Mouse (Mus musculus): Measurements from ENCODE around the gene Ccdc188. TPM values are rescaled to one million over a fixed set of nuclear protein-coding genes. Genes with fewer than 3 reads are reported as not detected.
"Not testable (repeated sequence)": the region's sequence is repeated elsewhere in the genome, so short reads cannot be mapped to it uniquely, and the experiment has no call there.

Ccdc188 gene
- total and polyA plus RNA-seq, 3 experiments, result not detected

GRCm38 (mm10) chr16:18186798-18187197 is 30.9 kb upstream of the Ccdc188 start:
- Histone ChIP-seq H3K9me3 (replicated peaks) (no peaks in the 10 kb centered on the region), H3K27me3 (ENCODE audit: insufficient read depth, low read length) (peaks cover 27% of the 10 kb centered on the region), H3K36me3 (replicated peaks) (no peaks in the 10 kb centered on the region), H3K4me1 (ENCODE audit: insufficient read depth, low read depth, low read length) (no peaks in the 10 kb centered on the region), H3K4me3 (ENCODE audit: low read depth, low read length) (no peak overlapping the region)
- ATAC-seq (ENCODE audit: extremely low read depth, insufficient number of reproducible peaks, low FRiP score, poor library complexity, severe bottlenecking) (no peak), DNase-seq (ENCODE audit: low spot score) (no peak)
- TF ChIP-seq CTCF (IDR thresholded peaks at IDR 0.05; ENCODE audit: low read depth, low read length) (no peak), POLR2AphosphoS5 (IDR thresholded peaks at IDR 0.05; ENCODE audit: insufficient replicate concordance, low read depth, low read length) (no peak), GATA2 (IDR thresholded peaks at IDR 0.05; ENCODE audit: borderline replicate concordance, low read depth, low read length) (no peak), GATA1 (IDR thresholded peaks at IDR 0.05; ENCODE audit: borderline replicate concordance, low read length) (no peak), TAL1 (conservative IDR thresholded peaks at IDR 0.05; ENCODE audit: low read depth, low read length) (no peak)

GRCm38 (mm10) chr16:18187221-18187620 is 30.5 kb upstream of the Ccdc188 start:
- no peak overlapping the region for H3K4me3 ChIP-seq (ENCODE audit: low read depth, low read length)
- H3K36me3 ChIP-seq (replicated peaks), result no peaks in the 10 kb centered on the region
- TF ChIP-seq GATA2 (IDR thresholded peaks at IDR 0.05; ENCODE audit: borderline replicate concordance, low read depth, low read length), result no peak
- no peak for TF ChIP-seq CTCF (IDR thresholded peaks at IDR 0.05; ENCODE audit: low read depth, low read length)
- no peak for TF ChIP-seq GATA1 (IDR thresholded peaks at IDR 0.05; ENCODE audit: borderline replicate concordance, low read length)
- TF ChIP-seq TAL1 (conservative IDR thresholded peaks at IDR 0.05; ENCODE audit: low read depth, low read length), result no peak
- TF ChIP-seq POLR2AphosphoS5 (IDR thresholded peaks at IDR 0.05; ENCODE audit: insufficient replicate concordance, low read depth, low read length), result no peak
- H3K4me1 ChIP-seq (ENCODE audit: insufficient read depth, low read depth, low read length), result no peaks in the 10 kb centered on the region
- no peak for DNase-seq (ENCODE audit: low spot score)
- peaks cover 29% of the 10 kb centered on the region for H3K27me3 ChIP-seq (ENCODE audit: insufficient read depth, low read length)
- no peak for ATAC-seq (ENCODE audit: extremely low read depth, insufficient number of reproducible peaks, low FRiP score, poor library complexity, severe bottlenecking)
- no peaks in the 10 kb centered on the region for H3K9me3 ChIP-seq (replicated peaks)

GRCm38 (mm10) chr16:18191006-18191405 is 26.7 kb upstream of the Ccdc188 start:
- DNase-seq (ENCODE audit: low spot score) (no peak), ATAC-seq (ENCODE audit: extremely low read depth, insufficient number of reproducible peaks, low FRiP score, poor library complexity, severe bottlenecking) (no peak)
- no peaks in the 10 kb centered on the region for H3K4me1 ChIP-seq (ENCODE audit: insufficient read depth, low read depth, low read length)
- no peak overlapping the region for H3K4me3 ChIP-seq (ENCODE audit: low read depth, low read length)
- TF ChIP-seq GATA1 (IDR thresholded peaks at IDR 0.05; ENCODE audit: borderline replicate concordance, low read length) (no peak), TAL1 (conservative IDR thresholded peaks at IDR 0.05; ENCODE audit: low read depth, low read length) (no peak), CTCF (IDR thresholded peaks at IDR 0.05; ENCODE audit: low read depth, low read length) (no peak), POLR2AphosphoS5 (IDR thresholded peaks at IDR 0.05; ENCODE audit: insufficient replicate concordance, low read depth, low read length) (no peak), GATA2 (IDR thresholded peaks at IDR 0.05; ENCODE audit: borderline replicate concordance, low read depth, low read length) (no peak)
- H3K36me3 ChIP-seq (replicated peaks), result no peaks in the 10 kb centered on the region
- no peaks in the 10 kb centered on the region for H3K9me3 ChIP-seq (replicated peaks)
- H3K27me3 ChIP-seq (ENCODE audit: insufficient read depth, low read length), result peaks cover 46% of the 10 kb centered on the region

- no peaks in the 10 kb centered on the region for H3K36me3 ChIP-seq (replicated peaks)
- TF ChIP-seq GATA2 (IDR thresholded peaks at IDR 0.05; ENCODE audit: borderline replicate concordance, low read depth, low read length) (no peak), TAL1 (conservative IDR thresholded peaks at IDR 0.05; ENCODE audit: low read depth, low read length) (no peak), GATA1 (IDR thresholded peaks at IDR 0.05; ENCODE audit: borderline replicate concordance, low read length) (no peak), POLR2AphosphoS5 (IDR thresholded peaks at IDR 0.05; ENCODE audit: insufficient replicate concordance, low read depth, low read length) (no peak)
- no peaks in the 10 kb centered on the region for H3K9me3 ChIP-seq (replicated peaks)
- ATAC-seq (ENCODE audit: extremely low read depth, insufficient number of reproducible peaks, low FRiP score, poor library complexity, severe bottlenecking), result no peak
- no peak overlapping the region for H3K4me3 ChIP-seq (ENCODE audit: low read depth, low read length)
- H3K27me3 ChIP-seq (ENCODE audit: insufficient read depth, low read length), result peaks cover 54% of the 10 kb centered on the region
- H3K4me1 ChIP-seq (ENCODE audit: insufficient read depth, low read depth, low read length), result no peaks in the 10 kb centered on the region
- DNase-seq (ENCODE audit: low spot score), result no peak
These were observed 23.3 kb upstream of the Ccdc188 start for GRCm38 (mm10) chr16:18194208-18194985.

- H3K4me1 ChIP-seq (ENCODE audit: insufficient read depth, low read depth, low read length), result no peaks in the 10 kb centered on the region
- no peak for TF ChIP-seq POLR2AphosphoS5 (IDR thresholded peaks at IDR 0.05; ENCODE audit: insufficient replicate concordance, low read depth, low read length)
- no peak for TF ChIP-seq GATA2 (IDR thresholded peaks at IDR 0.05; ENCODE audit: borderline replicate concordance, low read depth, low read length)
- no peak for TF ChIP-seq CTCF (IDR thresholded peaks at IDR 0.05; ENCODE audit: low read depth, low read length)
- no peak for TF ChIP-seq TAL1 (conservative IDR thresholded peaks at IDR 0.05; ENCODE audit: low read depth, low read length)
- TF ChIP-seq GATA1 (IDR thresholded peaks at IDR 0.05; ENCODE audit: borderline replicate concordance, low read length), result no peak
- DNase-seq (ENCODE audit: low spot score), result no peak
- no peaks in the 10 kb centered on the region for H3K36me3 ChIP-seq (replicated peaks)
- no peak overlapping the region for H3K4me3 ChIP-seq (ENCODE audit: low read depth, low read length)
- no peaks in the 10 kb centered on the region for H3K9me3 ChIP-seq (replicated peaks)
- ATAC-seq (ENCODE audit: extremely low read depth, insufficient number of reproducible peaks, low FRiP score, poor library complexity, severe bottlenecking), result no peak
- peaks cover 56% of the 10 kb centered on the region for H3K27me3 ChIP-seq (ENCODE audit: insufficient read depth, low read length)
These were observed 22.6 kb upstream of the Ccdc188 start for GRCm38 (mm10) chr16:18195068-18195467.

- H3K4me1 ChIP-seq (ENCODE audit: insufficient read depth, low read depth, low read length); DNase-seq (ENCODE audit: low spot score); H3K9me3 ChIP-seq (replicated peaks); H3K4me3 ChIP-seq (ENCODE audit: low read depth, low read length); ATAC-seq (ENCODE audit: extremely low read depth, insufficient number of reproducible peaks, low FRiP score, poor library complexity, severe bottlenecking); H3K36me3 ChIP-seq (replicated peaks): not testable (repeated sequence)
- H3K27me3 ChIP-seq (ENCODE audit: insufficient read depth, low read length), result peaks cover 56% of the 10 kb centered on the region
These were observed 22.1 kb upstream of the Ccdc188 start for GRCm38 (mm10) chr16:18195561-18195960.
